Mouse (Mus musculus) ovary, postnatal 14 days (tissue): Measurements from ENCODE around the gene Snai3.

ENCODE experiments used
- DNase-seq: peaks from one replicate; pipeline ENCODE4 v3.0.0; 2022; ENCODE audit warnings: low spot score

Snai3 gene

GRCm38 (mm10) chr8:122460524-122461472, at the start of gene Snai3:
Snai3 (minus strand) TSS chr8:122460733.
- DNase-seq = peak; percentile 45

GRCm38 (mm10) chr8:122500856-122501255, 40.3 kb upstream of the Snai3 start:
- peak; percentile 83 for DNase-seq

DNA sequence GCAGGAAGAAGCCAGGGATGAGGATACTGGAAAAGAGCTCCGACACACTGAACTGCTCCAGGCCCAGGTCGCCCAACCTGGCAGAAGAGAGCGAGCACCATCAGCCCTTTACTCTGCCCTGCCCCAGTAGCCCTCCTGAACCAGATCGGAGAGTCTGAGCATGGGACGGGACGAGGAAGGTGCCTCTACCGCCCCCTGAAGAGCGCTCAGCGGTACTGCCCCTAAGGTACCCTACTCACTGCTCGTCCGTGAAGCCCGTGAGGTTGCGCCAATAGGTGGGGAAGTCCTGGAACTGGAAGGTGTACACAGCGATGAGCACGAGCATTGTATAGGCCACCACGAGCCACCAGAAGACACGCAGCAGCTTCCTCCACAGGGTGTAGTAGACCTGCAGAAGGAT, 37.4 kb upstream of the Snai3 start:
- no peak for DNase-seq

- no peak for DNase-seq
These were observed 36.6 kb upstream of the Snai3 start for GRCm38 (mm10) chr8:122497016-122497734.

GRCm38 (mm10) chr8:122488387-122488786, 27.9 kb upstream of the Snai3 start:
- DNase-seq = no peak

- DNase-seq = no peak
These were observed 24.3 kb upstream of the Snai3 start for GRCm38 (mm10) chr8:122484831-122485230.

- DNase-seq = no peak
These were observed 23.3 kb upstream of the Snai3 start for GRCm38 (mm10) chr8:122483877-122484276.

DNA sequence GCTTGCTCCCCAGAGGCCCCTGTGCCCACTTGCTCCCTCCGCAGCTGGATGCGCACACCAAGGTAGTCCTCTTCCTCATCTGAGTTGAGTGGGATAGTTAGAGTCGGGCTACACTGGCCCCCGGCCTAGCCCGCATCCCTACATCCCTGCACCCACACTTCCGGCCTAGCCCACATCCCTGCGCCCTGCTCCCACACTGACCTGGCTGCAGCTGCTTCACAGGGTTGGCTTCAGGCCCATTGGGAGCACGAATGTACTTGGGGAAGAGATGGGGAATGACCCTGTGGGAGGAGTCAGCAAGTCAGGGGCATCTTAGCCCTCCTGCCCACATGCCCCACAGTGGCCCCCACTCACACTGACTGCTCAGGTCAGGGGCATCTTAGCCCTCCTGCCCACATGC, 21.9 kb upstream of the Snai3 start:
- no peak for DNase-seq

- DNase-seq = peak; percentile 97
These were observed 15.2 kb upstream of the Snai3 start, which contains the start of the genes Rnf166 and Ctu2 for GRCm38 (mm10) chr8:122475580-122476320. Rnf166 (minus strand) TSS chr8:122476064. Ctu2 (plus strand) TSS chr8:122476143.

GRCm38 (mm10) chr8:122474951-122475560, 14.5 kb upstream of the Snai3 start:
- DNase-seq = no peak

- DNase-seq = no peak
These were observed 13.4 kb upstream of the Snai3 start for GRCm38 (mm10) chr8:122473911-122474421.

GRCm38 (mm10) chr8:122470691-122471090, 10.2 kb upstream of the Snai3 start:
- no peak for DNase-seq

DNA sequence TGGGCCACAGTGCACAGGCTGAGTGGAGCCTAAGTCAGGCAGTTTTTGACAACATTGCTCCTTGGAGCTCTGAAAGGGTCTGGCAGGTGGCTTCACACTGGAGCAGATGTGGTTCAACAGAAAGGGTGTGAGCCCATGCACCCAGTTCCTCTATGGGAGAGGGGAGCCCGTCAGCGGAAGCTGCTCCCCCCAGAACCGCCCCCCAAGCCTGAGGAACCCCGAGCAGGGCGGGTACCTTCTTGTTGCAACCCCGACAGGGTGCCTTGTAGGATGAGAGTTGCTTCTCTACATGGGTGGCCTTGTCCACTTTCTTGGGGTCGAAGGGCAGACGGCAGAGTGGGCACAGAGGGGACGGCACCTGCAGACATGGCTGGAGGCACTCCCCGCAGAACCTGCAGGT, 9.4 kb upstream of the Snai3 start:
- no peak for DNase-seq

DNA sequence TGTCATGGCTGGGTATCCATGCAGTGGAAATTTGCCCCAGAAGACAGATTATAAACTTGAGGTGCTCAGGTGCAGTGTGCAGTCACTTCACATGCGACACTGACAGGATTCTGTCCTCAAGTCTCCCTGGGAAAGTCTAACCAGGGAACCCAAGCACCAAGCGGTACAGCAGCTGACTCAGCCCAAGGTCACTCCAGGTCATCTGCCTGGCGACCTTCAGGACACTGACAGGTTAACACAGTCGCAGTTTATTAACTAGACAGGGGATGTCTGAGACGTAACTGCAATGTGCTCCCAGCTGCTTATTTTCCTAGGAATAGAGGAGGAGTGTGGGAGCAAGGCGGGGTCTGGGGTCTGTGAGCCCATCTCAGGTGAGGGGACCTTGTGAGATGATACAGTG, 8.9 kb upstream of the Snai3 start:
- no peak for DNase-seq

DNA sequence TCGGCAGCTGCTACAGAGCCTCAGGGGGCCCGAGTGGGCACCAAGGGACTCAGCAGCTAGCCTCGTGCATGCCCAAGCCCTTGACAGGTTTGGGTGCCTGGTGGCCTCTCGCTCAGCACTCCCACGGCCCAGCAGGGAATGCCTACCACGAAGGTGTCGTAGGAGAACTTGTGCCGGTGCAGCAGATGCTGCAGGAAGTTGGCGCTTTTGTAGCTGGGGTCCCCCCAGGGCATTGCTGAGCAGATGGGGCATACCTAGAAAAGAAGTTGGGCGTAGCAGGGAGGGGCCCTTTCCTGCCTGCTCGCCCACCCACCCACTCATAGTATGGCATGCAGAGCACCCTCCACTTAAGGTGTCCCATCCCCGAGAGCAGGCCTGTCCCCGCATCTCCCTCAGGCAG, 7.3 kb upstream of the Snai3 start:
- DNase-seq = no peak

DNA sequence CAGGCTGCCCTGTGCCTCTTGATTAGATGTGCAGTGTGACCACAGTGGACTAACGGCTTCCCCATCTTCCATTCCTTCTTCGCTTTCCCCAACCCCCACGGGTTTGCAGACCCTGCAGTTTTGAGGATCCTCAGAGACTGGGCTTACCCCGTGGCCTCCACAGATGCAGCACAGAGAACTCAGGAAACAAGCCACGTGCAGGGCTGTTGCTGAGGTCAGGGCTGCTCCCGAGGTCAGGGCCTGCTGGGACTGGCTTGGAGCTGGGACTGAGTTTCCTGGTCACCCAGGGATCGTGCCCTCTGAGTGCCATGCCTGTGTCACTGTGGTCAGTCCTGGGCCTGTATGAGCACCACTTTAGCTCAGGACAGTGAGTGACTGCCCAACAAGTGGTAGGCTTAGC, 4.5 kb upstream of the Snai3 start:
- no peak for DNase-seq

- no peak for DNase-seq
These were observed 3.4 kb upstream of the Snai3 start for GRCm38 (mm10) chr8:122463651-122464640.

GRCm38 (mm10) chr8:122462510-122462909, 2.0 kb upstream of the Snai3 start:
- DNase-seq = no peak

DNA sequence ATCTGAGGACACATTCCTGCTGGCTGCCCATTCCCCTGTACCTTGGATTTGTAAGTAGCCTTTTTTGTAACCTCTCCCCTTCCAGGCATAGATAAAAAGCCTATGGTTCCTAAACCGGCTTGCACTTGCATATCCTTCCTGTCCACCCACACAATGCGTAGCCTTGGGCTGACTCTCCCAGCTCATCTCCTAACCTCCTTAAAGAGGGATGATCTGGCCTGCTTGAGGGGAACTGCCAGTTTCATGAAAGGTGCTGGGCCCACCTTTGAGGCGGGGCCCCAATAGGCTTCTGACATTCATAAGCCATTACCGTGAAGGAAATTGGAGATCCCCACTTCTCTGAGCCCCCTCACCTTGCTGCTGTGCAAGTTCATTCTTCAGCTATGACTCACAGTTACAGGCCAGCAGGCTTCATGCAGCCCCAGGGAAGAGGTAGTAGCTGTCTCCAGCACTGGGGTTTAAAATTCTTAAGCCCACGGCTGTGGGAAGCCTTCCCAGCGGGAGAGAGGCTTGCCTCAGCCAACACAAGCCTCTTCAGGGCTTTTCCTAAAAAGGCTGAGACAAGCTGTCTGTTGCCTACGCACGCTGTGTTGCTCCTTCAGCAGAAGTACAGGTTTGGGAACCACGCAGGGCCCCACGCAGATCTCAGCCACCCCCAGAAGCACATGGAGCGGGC, 1.1 kb upstream of the Snai3 start:
- no peak for DNase-seq

DNA sequence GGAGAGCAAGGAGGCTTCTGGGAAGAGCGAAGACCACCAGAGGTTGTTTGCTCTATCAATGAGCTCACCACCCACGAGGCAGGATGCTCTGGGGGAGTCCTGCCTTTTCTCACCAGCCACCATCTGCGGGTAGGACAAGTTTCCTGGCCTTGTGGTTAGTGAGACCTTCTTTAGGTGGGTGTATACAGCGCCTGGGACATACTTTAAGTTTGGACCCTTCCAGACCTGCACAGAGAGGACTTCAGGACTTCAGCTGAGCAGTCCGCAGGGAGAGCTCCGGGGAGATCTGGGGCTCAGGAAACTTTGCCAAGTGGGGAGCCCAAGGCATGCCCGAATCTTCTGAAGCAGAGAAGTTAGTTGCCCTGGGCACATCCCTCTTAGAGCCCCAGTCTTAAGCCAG, 543 bp downstream of the Snai3 start:
- DNase-seq = no peak
